Mouse (Mus musculus): Measurements from ENCODE around the gene Tet1. TPM values are rescaled to one million over a fixed set of nuclear protein-coding genes. Genes with fewer than 3 reads are reported as not detected.

Gene Tet1
- polyA plus RNA-seq (2017; shearing (Covaris generic)), result 16.0 TPM

GRCm38 (mm10) chr10:62908896-62909295 lies at the start of gene Tet1:
Gene Tet1 (minus strand): TSS chr10:62908996.

GRCm38 (mm10) chr10:62946738-62947471 lies 38.1 kb upstream of the Tet1 start, which contains the start of gene Dna2:
Gene Dna2 (plus strand): TSS chr10:62947026.

GRCm38 (mm10) chr10:62919925-62920765 lies 11.3 kb upstream of the Tet1 start, which contains the start of gene Slc25a16:
Gene Slc25a16 (plus strand): TSS chr10:62920633.

GRCm38 (mm10) chr10:62792177-62793090 lies 116.4 kb downstream of the Tet1 start, which contains the start of gene Ccar1:
Gene Ccar1 (minus strand): TSS chr10:62792286.

Other genes with a start within 250 kb of the Tet1 start
- gene Stox1, start 182.9 kb downstream of the Tet1 start, polyA plus RNA-seq (2017; shearing (Covaris generic)), result 2.3 TPM
- gene Ccar1, start 116.7 kb downstream of the Tet1 start, polyA plus RNA-seq (2017; shearing (Covaris generic)), result 146 TPM
- 2.9 TPM for gene Slc25a16, start 11.6 kb upstream of the Tet1 start, polyA plus RNA-seq (2017; shearing (Covaris generic))
- 2.1 TPM for gene Dna2, start 38.0 kb upstream of the Tet1 start, polyA plus RNA-seq (2017; shearing (Covaris generic))
- 45.4 TPM for gene Rufy2, start 71.2 kb upstream of the Tet1 start, polyA plus RNA-seq (2017; shearing (Covaris generic))
- gene Hnrnph3, start 115.2 kb upstream of the Tet1 start, polyA plus RNA-seq (2017; shearing (Covaris generic)), result 74.6 TPM
- gene Pbld2, start 115.3 kb upstream of the Tet1 start, polyA plus RNA-seq (2017; shearing (Covaris generic)), result 1.0 TPM
- 0.41 TPM for gene Pbld1, start 151.2 kb upstream of the Tet1 start, polyA plus RNA-seq (2017; shearing (Covaris generic))
- gene Atoh7, start 190.7 kb upstream of the Tet1 start, polyA plus RNA-seq (2017; shearing (Covaris generic)), result not detected

Measured in CD4-positive, CD25-positive, alpha-beta regulatory T cell, adult 9 weeks (primary cell).